Mouse (Mus musculus) C2C12 (cell line): Measurements from ENCODE around the gene Relt.

Source experiments
- CEBPB ChIP-seq: IDR thresholded peaks from one replicate; pipeline ENCODE4 v1.6.1; 2011; ENCODE audit warnings: low read depth, mild to moderate bottlenecking, control low read depth, moderate library complexity
- CTCF ChIP-seq: IDR thresholded peaks from one replicate; pipeline ENCODE4 v1.5.1; 2011; ENCODE audit not compliant: control insufficient read depth, insufficient read depth, insufficient read length
- MAX ChIP-seq: IDR thresholded peaks from one replicate; pipeline ENCODE4 v1.6.1; 2011; ENCODE audit warnings: mild to moderate bottlenecking, control low read depth
- USF1 ChIP-seq: IDR thresholded peaks from one replicate; pipeline ENCODE4 v1.6.1; 2011; ENCODE audit warnings: low read depth, mild to moderate bottlenecking, control low read depth, moderate library complexity

- TF ChIP-seq CEBPB (no peak), CTCF (no peak), USF1 (no peak), MAX (no peak)
Measured at GRCm38 (mm10) chr7:100911791-100912190, 48.5 kb upstream of the Relt start.
